Mouse (Mus musculus) spleen, adult 2 months (tissue): Measurements from ENCODE around the gene Sh3d21.

ENCODE experiments used
- CTCF ChIP-seq: fragments of 200-500 bp; IDR thresholded peaks from 2 replicates; pipeline ENCODE4 v1.5.1; 2011; ENCODE audit warnings: mild to moderate bottlenecking, inconsistent platforms; ENCODE audit not compliant: insufficient read depth, insufficient read length, insufficient replicate concordance; ENCODE audit errors: extremely low read depth
- POLR2A ChIP-seq: fragments of 200-500 bp; IDR thresholded peaks from 2 replicates; pipeline ENCODE4 v1.6.1; 2011; ENCODE audit warnings: low read depth, low read length, inconsistent platforms

DNA sequence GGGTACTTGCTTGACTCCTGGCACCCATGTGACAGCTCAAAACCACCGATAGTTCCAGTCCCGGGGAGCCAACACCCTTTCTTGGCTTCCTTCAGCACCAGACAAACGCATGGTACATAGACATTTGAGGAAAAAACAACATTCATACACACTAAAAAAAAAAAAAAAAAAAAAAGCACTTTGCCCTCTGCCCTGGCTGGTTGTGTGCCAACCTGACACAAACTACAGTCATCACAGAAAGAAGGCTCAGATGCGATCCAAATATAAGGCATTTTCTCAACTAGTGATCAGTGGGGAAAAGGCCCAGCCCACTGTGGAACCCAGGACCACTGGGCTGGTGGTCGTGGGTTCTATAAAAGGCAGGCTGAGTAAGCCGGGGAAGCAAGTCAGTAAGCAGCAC, 5.6 kb upstream of the Sh3d21 start:
- TF ChIP-seq CTCF (no peak), POLR2A (no peak)
